Mouse (Mus musculus): ENCODE data around the gene Stx3. TPM values are rescaled to one million over a fixed set of nuclear protein-coding genes. Genes with fewer than 3 reads are reported as not detected.

The Stx3 gene
- total RNA-seq (2012; rRNA removed) (0.84 and 1.4 TPM in 2 replicates), total RNA-seq (2014; rRNA removed) (0.16 TPM in 1 of 2 replicates, not detected in the other), polyA plus RNA-seq (2012; ENCODE audit: insufficient read length, low read depth) (4.7 and 5.0 TPM in 2 replicates)

- no peaks in the 10 kb centered on the region for H3K9me3 ChIP-seq (replicated peaks; ENCODE audit: low read length)
- peak; percentile 8 for DNase-seq (ENCODE audit: extremely low read depth)
- TF ChIP-seq ELF1 (IDR thresholded peaks at IDR 0.05; ENCODE audit: low read depth, low read length) (0 out of 2 replicates have a peak, but pooled peaks have one; percentile 1), MAX (IDR thresholded peaks at IDR 0.05; ENCODE audit: low read length) (0 out of 2 replicates have a peak, but pooled peaks have one; percentile 16), GABPA (IDR thresholded peaks at IDR 0.05; ENCODE audit: insufficient replicate concordance, low read depth, low read length) (no peak)
- in situ Hi-C loops (cut with MboI; ENCODE audit: low pct_ligation_motif_present, low pct_unique_long_range_greater_than_20kb, low sequenced_read_pairs) (no loop called here), dilution Hi-C loops (cut with MboI; ENCODE audit: extremely low pct_ligation_motif_present, extremely low pct_unique_long_range_greater_than_20kb, low sequenced_read_pairs) (no loop called here)
- peak within 1 kb of the TSS; percentile 95 for H3K4me2 ChIP-seq (ENCODE audit: insufficient read depth, low read depth, poor library complexity, severe bottlenecking)
- H3K36me3 ChIP-seq (replicated peaks in 1 of 2; ENCODE audit: control insufficient read depth in 1 of 2, insufficient read depth in 1 of 2, low read length in 1 of 2), result no peaks in the 10 kb centered on the region
- H3K4me1 ChIP-seq (ENCODE audit: control insufficient read depth in 1 of 2, insufficient read depth in 2 of 2), result peaks cover 0 to 10% of the 10 kb centered on the region in 2 experiments; a peak in 1 of 4 replicates
- H3K9ac ChIP-seq (ENCODE audit: insufficient read depth, low read depth), result no peak within 1 kb of the TSS
- no peak within 1 kb of the TSS for H3K27ac ChIP-seq (ENCODE audit: insufficient read depth, low read depth)
- peak within 1 kb of the TSS; percentile 25 to 64 (median 48) for H3K4me3 ChIP-seq (replicated peaks in 1 of 3; ENCODE audit: low read depth in 2 of 3, low read length in 2 of 3, poor library complexity in 1 of 3)
- H3K27me3 ChIP-seq (replicated peaks), result peaks cover 52% of the 10 kb centered on the region
- H3K79me2 ChIP-seq (replicated peaks; ENCODE audit: control insufficient read depth, extremely low read depth, insufficient read depth, poor library complexity, severe bottlenecking), result no peaks in the 10 kb centered on the region
Observed at GRCm38 (mm10) chr19:11819143-11819700, at the start of gene Stx3. TSS of gene Stx3 (minus strand) at chr19:11819403.

DNA sequence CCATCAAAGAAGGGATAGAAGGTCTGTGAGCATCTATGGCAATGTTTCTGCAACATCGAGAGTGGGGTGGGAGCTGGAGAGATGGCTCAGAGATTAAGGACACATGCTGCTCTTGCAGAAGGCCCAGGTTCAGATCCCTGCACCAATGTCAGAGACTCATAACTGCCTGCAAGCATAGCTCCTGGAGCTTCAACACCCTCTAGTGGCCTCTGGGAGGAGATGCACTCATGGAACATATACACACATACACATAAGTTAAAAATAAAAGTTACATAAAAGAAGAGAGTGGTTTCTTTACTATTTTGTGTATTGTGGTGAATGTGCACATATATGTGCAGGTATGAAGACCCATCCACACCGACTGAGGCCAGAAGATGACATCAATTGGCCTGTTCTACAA is 48.6 kb upstream of the Stx3 start:
- TF ChIP-seq MAZ (IDR thresholded peaks at IDR 0.05; ENCODE audit: low read depth, low read length) (no peak), PAX5 (IDR thresholded peaks at IDR 0.05; ENCODE audit: low read length) (no peak), CHD2 (IDR thresholded peaks at IDR 0.05; ENCODE audit: low read length) (no peak), GABPA (IDR thresholded peaks at IDR 0.05; ENCODE audit: insufficient replicate concordance, low read depth, low read length) (no peak), MYC (IDR thresholded peaks at IDR 0.05; ENCODE audit: low read depth, low read length) (no peak), RAD21 (IDR thresholded peaks at IDR 0.05; ENCODE audit: low read depth, low read length) (peak; percentile 6), USF2 (conservative IDR thresholded peaks at IDR 0.05; ENCODE audit: low read depth, low read length) (no peak), MEF2A (IDR thresholded peaks at IDR 0.05; ENCODE audit: borderline replicate concordance, low read depth, low read length) (no peak), CTCF (conservative IDR thresholded peaks at IDR 0.05 in 1 of 2, IDR thresholded peaks at IDR 0.05 in 1 of 2; ENCODE audit: low read depth in 2 of 2, low read length in 2 of 2) (peak in 1 of 2 experiments; percentile 16; a peak in 1 of 4 replicates), RCOR1 (conservative IDR thresholded peaks at IDR 0.05; ENCODE audit: low read depth, low read length) (no peak), JUN (IDR thresholded peaks at IDR 0.05; ENCODE audit: insufficient read depth, low read depth, low read length) (no peak), BHLHE40 (IDR thresholded peaks at IDR 0.05; ENCODE audit: low read depth, low read length) (no peak), MAFK (IDR thresholded peaks at IDR 0.05; ENCODE audit: insufficient replicate concordance, low read length) (no peak), HCFC1 (IDR thresholded peaks at IDR 0.05; ENCODE audit: low read depth, low read length) (no peak)
- Histone ChIP-seq H3K9me3 (replicated peaks; ENCODE audit: low read length) (peaks cover 10% of the 10 kb centered on the region), H3K4me2 (ENCODE audit: insufficient read depth, low read depth, poor library complexity, severe bottlenecking) (no peak overlapping the region), H3K36me3 (replicated peaks in 1 of 2; ENCODE audit: control insufficient read depth in 1 of 2, insufficient read depth in 1 of 2, low read length in 1 of 2) (no peaks in the 10 kb centered on the region), H3K27ac (ENCODE audit: insufficient read depth, low read depth) (no peak overlapping the region), H3K9ac (ENCODE audit: insufficient read depth, low read depth) (no peak overlapping the region), H3K4me1 (ENCODE audit: control insufficient read depth in 1 of 2, insufficient read depth in 2 of 2) (no peaks in the 10 kb centered on the region), H3K27me3 (replicated peaks) (no peaks in the 10 kb centered on the region), H3K4me3 (replicated peaks in 1 of 3; ENCODE audit: low read depth in 2 of 3, low read length in 2 of 3, poor library complexity in 1 of 3) (no peak overlapping the region), H3K79me2 (replicated peaks; ENCODE audit: control insufficient read depth, extremely low read depth, insufficient read depth, poor library complexity, severe bottlenecking) (no peaks in the 10 kb centered on the region)
- dilution Hi-C loops (cut with MboI; ENCODE audit: extremely low pct_ligation_motif_present, extremely low pct_unique_long_range_greater_than_20kb, low sequenced_read_pairs) (no loop called here), in situ Hi-C loops (cut with MboI; ENCODE audit: low pct_ligation_motif_present, low pct_unique_long_range_greater_than_20kb, low sequenced_read_pairs) (no loop called here)
- no peak for DNase-seq (ENCODE audit: extremely low read depth)

Data from CH12.LX (cell line).